Mouse (Mus musculus): ENCODE measurements around the gene Glra1.

DNA sequence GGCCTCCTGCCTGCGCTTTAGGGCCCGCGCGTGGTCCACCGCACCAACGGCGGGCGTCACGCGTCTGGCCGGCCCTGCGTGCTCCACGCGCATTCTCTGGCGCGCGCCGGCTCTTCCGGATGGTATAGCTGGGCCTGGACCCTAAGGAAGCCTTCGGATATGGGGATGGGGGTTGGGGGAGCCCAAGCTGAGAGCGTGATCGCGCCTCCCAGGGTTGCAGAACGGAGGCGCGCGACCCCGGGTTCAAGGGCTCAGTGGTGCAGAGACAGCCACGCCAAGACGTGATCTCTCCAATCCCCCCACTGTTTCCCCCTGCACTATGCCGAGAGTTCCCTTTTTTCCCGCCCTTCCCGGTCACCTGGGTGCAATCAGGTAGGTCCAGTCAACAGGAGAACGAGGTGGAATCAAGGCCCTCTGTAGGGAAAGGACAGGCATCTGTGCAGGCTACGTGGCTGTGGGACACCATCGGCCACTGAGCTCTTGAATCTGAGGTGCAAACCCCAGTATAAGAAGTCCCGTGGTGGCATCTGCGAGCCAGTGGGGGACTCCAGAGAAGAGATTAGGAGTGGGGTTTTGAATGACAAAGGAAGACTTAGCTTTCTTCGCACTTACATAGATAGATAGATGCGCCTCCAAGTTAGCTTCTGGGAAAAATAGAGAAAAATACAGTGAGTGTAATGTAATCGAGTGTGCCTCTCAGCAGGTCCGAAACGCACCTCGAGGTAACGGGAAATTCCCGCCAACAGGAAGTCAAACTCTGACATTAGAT, 137.9 kb downstream of the Glra1 start:
- TF ChIP-seq POLR2A (IDR thresholded peaks at IDR 0.05; ENCODE audit: extremely low read depth, insufficient read depth, low read length) (no peak), CTCF (IDR thresholded peaks at IDR 0.05; ENCODE audit: extremely low read depth, insufficient read depth, low read length) (no peak)
